Mouse (Mus musculus): ENCODE data around the gene Nek8.

- no peak for TF ChIP-seq CTCF (IDR thresholded peaks at IDR 0.05; ENCODE audit: borderline replicate concordance, insufficient read depth, low read depth, low read length)
- no peak for TF ChIP-seq POLR2A (IDR thresholded peaks at IDR 0.05; ENCODE audit: borderline replicate concordance, insufficient read depth, low read length)
Measured at GRCm38 (mm10) chr11:78207190-78207589, 30.7 kb upstream of the Nek8 start.

Measured in cerebellum, adult 2 months (tissue).